Mouse (Mus musculus) G1E (cell line): ENCODE measurements at regions not wholly inside any gene's neighbourhood (a gene's known extent, or its start where the extent isn't known, plus 50 kb on each side); places are given as distances from the start of the nearest gene placed in this dataset.

ENCODE experiments used
- CTCF ChIP-seq: IDR thresholded peaks from 2 replicates; pipeline ENCODE4 v1.5.1; 2012; ENCODE audit warnings: low read depth, low read length, inconsistent platforms, mixed read lengths
- GATA2 ChIP-seq: IDR thresholded peaks from 2 replicates; pipeline ENCODE4 v1.6.1; 2012; ENCODE audit warnings: low read depth, low read length, inconsistent platforms, borderline replicate concordance

DNA sequence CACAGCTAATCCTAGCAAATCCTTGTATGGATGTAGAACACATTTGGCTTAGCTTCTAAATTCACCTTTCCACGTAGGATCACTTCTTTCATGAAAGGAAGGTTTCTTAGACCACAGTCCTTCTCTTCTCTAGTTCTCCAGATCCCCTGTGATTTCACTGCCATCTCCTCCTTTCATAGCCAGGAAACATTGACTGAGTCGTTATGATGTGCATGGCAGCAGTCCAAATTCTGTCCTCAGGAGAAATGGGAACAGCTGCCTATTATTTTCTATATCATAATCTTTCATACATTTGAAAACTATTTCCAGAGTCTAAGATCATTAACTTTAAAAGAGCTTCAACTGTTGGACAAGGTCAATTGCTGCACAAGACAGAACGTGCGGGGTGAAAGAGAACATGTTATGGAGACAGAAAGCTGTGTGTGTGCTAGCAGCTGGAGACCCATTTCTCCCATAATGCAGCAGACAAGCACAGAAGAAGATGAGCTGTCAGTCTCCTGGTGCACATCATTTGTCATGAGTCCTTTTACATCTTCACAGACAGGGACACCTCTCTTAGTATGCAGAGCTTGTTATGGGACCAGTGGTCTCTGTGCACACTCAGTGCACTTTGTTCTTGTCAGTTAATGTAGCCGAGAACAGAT, 631.6 kb upstream of the Sema6d start:
- TF ChIP-seq CTCF (no peak), GATA2 (no peak)
